Mouse (Mus musculus) forebrain, embryonic 16.5 days (tissue): ENCODE measurements at regions not wholly inside any gene's neighbourhood (a gene's known extent, or its start where the extent isn't known, plus 50 kb on each side); places are given as distances from the start of the nearest gene placed in this dataset.

Source experiments
- ATAC-seq: fragments of 200-750 bp; cut with Nextera tagmentation; 2 replicates; pipeline ENCODE4 v1.8.0; 2017; ENCODE audit warnings: mild to moderate bottlenecking, moderate library complexity
- H3K27ac ChIP-seq: fragments of 300-500 bp; sonication (generic); 2 replicates; pipeline ENCODE4 v1.5.1; 2014; ENCODE audit warnings: low read length, control low read depth
- H3K27me3 ChIP-seq: fragments of 300-500 bp; sonication (generic); replicated peaks from 2 replicates; pipeline ENCODE4 v1.6.1; 2014; ENCODE audit warnings: low read length; ENCODE audit not compliant: control insufficient read depth, insufficient read depth
- H3K36me3 ChIP-seq: fragments of 300-500 bp; sonication (generic); 2 replicates; pipeline ENCODE4 v1.6.1; 2014; ENCODE audit not compliant: control insufficient read depth, insufficient read depth
- H3K4me1 ChIP-seq: fragments of 300-500 bp; sonication (generic); replicated peaks from 2 replicates; pipeline ENCODE4 v1.6.1; 2014; ENCODE audit warnings: low read length; ENCODE audit not compliant: control insufficient read depth, insufficient read depth
- H3K4me2 ChIP-seq: fragments of 300-500 bp; sonication (generic); 2 replicates; pipeline ENCODE4 v1.6.1; 2014; ENCODE audit warnings: mild to moderate bottlenecking, low read length, control low read depth
- H3K4me3 ChIP-seq: fragments of 300-500 bp; sonication (generic); replicated peaks from 2 replicates; pipeline ENCODE4 v1.5.1; 2014; ENCODE audit warnings: mild to moderate bottlenecking, low read length, control low read depth
- H3K9ac ChIP-seq: fragments of 300-500 bp; sonication (generic); replicated peaks from 2 replicates; pipeline ENCODE4 v1.6.1; 2014; ENCODE audit warnings: low read depth, low read length, control low read depth
- H3K9me3 ChIP-seq: fragments of 300-500 bp; sonication (generic); 2 replicates; pipeline ENCODE4 v1.6.1; 2016; ENCODE audit warnings: low read length; ENCODE audit not compliant: control insufficient read depth
- WGBS: fragments of 180-500 bp; shearing (Covaris S2); extraction: QIAGEN DNeasy Blood & Tissue Kit; methylation state at CpG from one replicate; pipeline ENCODE4 v1.1.7; 2014; 5-methylcytosine and 5-hydroxymethylcytosine counted together

- H3K4me3 ChIP-seq = no peak overlapping the region
- no peak overlapping the region for H3K9ac ChIP-seq
- no peaks in the 10 kb centered on the region for H3K9me3 ChIP-seq
- H3K4me2 ChIP-seq = no peak overlapping the region
- no peaks in the 10 kb centered on the region for H3K36me3 ChIP-seq
- WGBS = 100% methylated on average over 1 of the region's 1 CpGs
- H3K4me1 ChIP-seq = no peaks in the 10 kb centered on the region
- no peaks in the 10 kb centered on the region for H3K27me3 ChIP-seq
- no peak overlapping the region for H3K27ac ChIP-seq
- no peak for ATAC-seq
Measured at GRCm38 (mm10) chr4:54340106-54340505, 514.3 kb downstream of the Tmem38b start.

- no peak overlapping the region for H3K4me2 ChIP-seq
- ATAC-seq = peak; percentile 22; the same call in 1 of the 2 replicates
- WGBS = 48% methylated on average over 8 of the region's 8 CpGs
- no peak overlapping the region for H3K9ac ChIP-seq
- H3K4me1 ChIP-seq = peaks cover 15% of the 10 kb centered on the region
- no peak overlapping the region for H3K4me3 ChIP-seq
- H3K36me3 ChIP-seq = no peaks in the 10 kb centered on the region
- peak overlapping the region; percentile 81 for H3K27ac ChIP-seq
- no peaks in the 10 kb centered on the region for H3K27me3 ChIP-seq
- H3K9me3 ChIP-seq = no peaks in the 10 kb centered on the region
Measured at GRCm38 (mm10) chr4:54353657-54354390, 528.0 kb downstream of the Tmem38b start.

GRCm38 (mm10) chr4:54354391-54354726, 528.5 kb downstream of the Tmem38b start:
- H3K27me3 ChIP-seq = no peaks in the 10 kb centered on the region
- H3K4me1 ChIP-seq = peaks cover 15% of the 10 kb centered on the region
- H3K4me2 ChIP-seq = no peak overlapping the region
- no peak overlapping the region for H3K4me3 ChIP-seq
- no peak overlapping the region for H3K9ac ChIP-seq
- no peaks in the 10 kb centered on the region for H3K36me3 ChIP-seq
- peak; percentile 94 for ATAC-seq
- peak overlapping the region; percentile 81 for H3K27ac ChIP-seq
- WGBS = 5% methylated on average over 4 of the region's 4 CpGs
- no peaks in the 10 kb centered on the region for H3K9me3 ChIP-seq

- H3K36me3 ChIP-seq = no peaks in the 10 kb centered on the region
- H3K4me2 ChIP-seq = no peak overlapping the region
- H3K4me1 ChIP-seq = peaks cover 15% of the 10 kb centered on the region
- no peak for ATAC-seq
- H3K9ac ChIP-seq = no peak overlapping the region
- WGBS = 46% methylated on average over 7 of the region's 7 CpGs
- no peaks in the 10 kb centered on the region for H3K9me3 ChIP-seq
- no peaks in the 10 kb centered on the region for H3K27me3 ChIP-seq
- no peak overlapping the region for H3K27ac ChIP-seq
- H3K4me3 ChIP-seq = no peak overlapping the region
Measured at GRCm38 (mm10) chr4:54355381-54356040, 529.7 kb downstream of the Tmem38b start.

GRCm38 (mm10) chr4:54356041-54356427, 530.2 kb downstream of the Tmem38b start:
- H3K9ac ChIP-seq = no peak overlapping the region
- ATAC-seq = no peak
- H3K36me3 ChIP-seq = no peaks in the 10 kb centered on the region
- H3K4me3 ChIP-seq = no peak overlapping the region
- H3K27ac ChIP-seq = no peak overlapping the region
- H3K27me3 ChIP-seq = no peaks in the 10 kb centered on the region
- no peaks in the 10 kb centered on the region for H3K9me3 ChIP-seq
- peaks cover 15% of the 10 kb centered on the region for H3K4me1 ChIP-seq
- H3K4me2 ChIP-seq = no peak overlapping the region
- WGBS = 85% methylated on average over 2 of the region's 2 CpGs

GRCm38 (mm10) chr4:54370909-54371308, 545.1 kb downstream of the Tmem38b start:
- Histone ChIP-seq H3K27me3 (no peaks in the 10 kb centered on the region), H3K4me3 (no peak overlapping the region), H3K36me3 (no peaks in the 10 kb centered on the region), H3K9ac (no peak overlapping the region), H3K4me1 (peaks cover 18% of the 10 kb centered on the region), H3K27ac (peak overlapping the region; percentile 28; the same call in 1 of the 2 replicates), H3K4me2 (no peak overlapping the region), H3K9me3 (no peaks in the 10 kb centered on the region)
- WGBS = 40% methylated on average over 3 of the region's 3 CpGs
- peak; percentile 49 for ATAC-seq

- peaks cover 18% of the 10 kb centered on the region for H3K4me1 ChIP-seq
- no peak overlapping the region for H3K4me3 ChIP-seq
- no peak overlapping the region for H3K4me2 ChIP-seq
- 7% methylated on average over 7 of the region's 7 CpGs for WGBS
- no peaks in the 10 kb centered on the region for H3K36me3 ChIP-seq
- no peak overlapping the region for H3K9ac ChIP-seq
- peak; percentile 72 for ATAC-seq
- H3K9me3 ChIP-seq = no peaks in the 10 kb centered on the region
- H3K27ac ChIP-seq = peak overlapping the region; percentile 45; the same call in 1 of the 2 replicates
- H3K27me3 ChIP-seq = no peaks in the 10 kb centered on the region
Measured at GRCm38 (mm10) chr4:54371418-54371957, 545.6 kb downstream of the Tmem38b start.

- H3K4me2 ChIP-seq = no peak overlapping the region
- H3K4me1 ChIP-seq = peaks cover 18% of the 10 kb centered on the region
- H3K27ac ChIP-seq = no peak overlapping the region
- H3K9me3 ChIP-seq = no peaks in the 10 kb centered on the region
- H3K36me3 ChIP-seq = no peaks in the 10 kb centered on the region
- no peak overlapping the region for H3K9ac ChIP-seq
- ATAC-seq = no peak
- 20% methylated on average over 2 of the region's 2 CpGs for WGBS
- H3K4me3 ChIP-seq = no peak overlapping the region
- no peaks in the 10 kb centered on the region for H3K27me3 ChIP-seq
Measured at GRCm38 (mm10) chr4:54373606-54374005, 547.8 kb downstream of the Tmem38b start.

- 25% methylated on average over 5 of the region's 5 CpGs for WGBS
- ATAC-seq = no peak
Measured at GRCm38 (mm10) chr4:54374457-54374856, 548.6 kb downstream of the Tmem38b start.

More at GRCm38 (mm10) chr4:54374457-54374856, 548.6 kb downstream of the Tmem38b start:
- Histone ChIP-seq H3K27me3 (no peaks in the 10 kb centered on the region), H3K4me3 (no peak overlapping the region), H3K27ac (no peak overlapping the region), H3K9me3 (no peaks in the 10 kb centered on the region), H3K4me1 (peaks cover 18% of the 10 kb centered on the region), H3K9ac (no peak overlapping the region), H3K36me3 (no peaks in the 10 kb centered on the region), H3K4me2 (no peak overlapping the region)
